Mouse (Mus musculus): ENCODE measurements around the gene Ppp3ca. TPM values are rescaled to one million over a fixed set of nuclear protein-coding genes. Genes with fewer than 3 reads are reported as not detected.

The Ppp3ca gene
- polyA plus RNA-seq, 1 experiment from 2014 or later: 10.7 TPM

GRCm38 (mm10) chr3:136769486-136769882 is 99.6 kb downstream of the Ppp3ca start:
- Histone ChIP-seq H3K4me2 (no peak overlapping the region), H3K9me3 (replicated peaks) (no peaks in the 10 kb centered on the region), H3K4me1 (replicated peaks) (peaks cover 9% of the 10 kb centered on the region), H3K9ac (no peak overlapping the region), H3K4me3 (replicated peaks) (no peak overlapping the region), H3K36me3 (replicated peaks) (no peaks in the 10 kb centered on the region), H3K27ac (replicated peaks) (no peak overlapping the region), H3K27me3 (no peaks in the 10 kb centered on the region)
- no peak for ATAC-seq (ENCODE audit: insufficient read depth)
- WGBS (ENCODE audit: insufficient replicate concordance): 29% methylated on average over 1 of the region's 1 CpGs

GRCm38 (mm10) chr3:136771700-136772099 is 101.8 kb downstream of the Ppp3ca start:
- peaks cover 9% of the 10 kb centered on the region for H3K4me1 ChIP-seq (replicated peaks)
- no peaks in the 10 kb centered on the region for H3K36me3 ChIP-seq (replicated peaks)
- ATAC-seq (ENCODE audit: insufficient read depth): no peak
- no peaks in the 10 kb centered on the region for H3K9me3 ChIP-seq (replicated peaks)
- H3K27me3 ChIP-seq: no peaks in the 10 kb centered on the region
- H3K4me2 ChIP-seq: no peak overlapping the region
- no peak overlapping the region for H3K4me3 ChIP-seq (replicated peaks)
- H3K27ac ChIP-seq (replicated peaks): no peak overlapping the region
- 62% methylated on average over 5 of the region's 5 CpGs for WGBS (ENCODE audit: insufficient replicate concordance)
- no peak overlapping the region for H3K9ac ChIP-seq

- peaks cover 9% of the 10 kb centered on the region for H3K4me1 ChIP-seq (replicated peaks)
- no peak for ATAC-seq (ENCODE audit: insufficient read depth)
- 42% methylated on average over 4 of the region's 4 CpGs for WGBS (ENCODE audit: insufficient replicate concordance)
- no peak overlapping the region for H3K4me3 ChIP-seq (replicated peaks)
- H3K27me3 ChIP-seq: no peaks in the 10 kb centered on the region
- no peaks in the 10 kb centered on the region for H3K36me3 ChIP-seq (replicated peaks)
- no peak overlapping the region for H3K4me2 ChIP-seq
- H3K27ac ChIP-seq (replicated peaks): no peak overlapping the region
- no peaks in the 10 kb centered on the region for H3K9me3 ChIP-seq (replicated peaks)
- H3K9ac ChIP-seq: no peak overlapping the region
Measured at GRCm38 (mm10) chr3:136773217-136773616, 103.3 kb downstream of the Ppp3ca start.

GRCm38 (mm10) chr3:136774196-136774595 is 104.3 kb downstream of the Ppp3ca start:
- peaks cover 3% of the 10 kb centered on the region for H3K4me1 ChIP-seq (replicated peaks)
- no peaks in the 10 kb centered on the region for H3K9me3 ChIP-seq (replicated peaks)
- H3K4me2 ChIP-seq: no peak overlapping the region
- H3K36me3 ChIP-seq (replicated peaks): no peaks in the 10 kb centered on the region
- H3K27me3 ChIP-seq: no peaks in the 10 kb centered on the region
- ATAC-seq (ENCODE audit: insufficient read depth): no peak
- no peak overlapping the region for H3K27ac ChIP-seq (replicated peaks)
- H3K4me3 ChIP-seq (replicated peaks): no peak overlapping the region
- no peak overlapping the region for H3K9ac ChIP-seq
- WGBS (ENCODE audit: insufficient replicate concordance): 74% methylated on average over 6 of the region's 6 CpGs

- H3K9me3 ChIP-seq (replicated peaks): no peaks in the 10 kb centered on the region
- 0 out of 2 replicates have a peak, but pooled peaks cover 2% of the 10 kb centered on the region for H3K4me1 ChIP-seq (replicated peaks)
- no peak for ATAC-seq (ENCODE audit: insufficient read depth)
- no peak overlapping the region for H3K4me3 ChIP-seq (replicated peaks)
- H3K27me3 ChIP-seq: no peaks in the 10 kb centered on the region
- no peak overlapping the region for H3K27ac ChIP-seq (replicated peaks)
- no peak overlapping the region for H3K9ac ChIP-seq
- WGBS (ENCODE audit: insufficient replicate concordance): 77% methylated on average over 4 of the region's 4 CpGs
- no peaks in the 10 kb centered on the region for H3K36me3 ChIP-seq (replicated peaks)
- no peak overlapping the region for H3K4me2 ChIP-seq
Measured at GRCm38 (mm10) chr3:136776525-136776924, 106.6 kb downstream of the Ppp3ca start.

GRCm38 (mm10) chr3:136777380-136777779 is 107.5 kb downstream of the Ppp3ca start:
- Histone ChIP-seq H3K4me1 (replicated peaks) (0 out of 2 replicates have a peak, but pooled peaks cover 2% of the 10 kb centered on the region), H3K27ac (replicated peaks) (no peak overlapping the region), H3K36me3 (replicated peaks) (no peaks in the 10 kb centered on the region), H3K9ac (no peak overlapping the region), H3K27me3 (no peaks in the 10 kb centered on the region), H3K4me2 (no peak overlapping the region), H3K4me3 (replicated peaks) (no peak overlapping the region), H3K9me3 (replicated peaks) (no peaks in the 10 kb centered on the region)
- ATAC-seq (ENCODE audit: insufficient read depth): no peak
- 69% methylated on average over 7 of the region's 7 CpGs for WGBS (ENCODE audit: insufficient replicate concordance)

- Histone ChIP-seq H3K36me3 (replicated peaks) (no peaks in the 10 kb centered on the region), H3K9ac (no peak overlapping the region), H3K27me3 (no peaks in the 10 kb centered on the region), H3K4me3 (replicated peaks) (no peak overlapping the region), H3K9me3 (replicated peaks) (no peaks in the 10 kb centered on the region), H3K4me1 (replicated peaks) (0 out of 2 replicates have a peak, but pooled peaks cover 2% of the 10 kb centered on the region), H3K4me2 (no peak overlapping the region), H3K27ac (replicated peaks) (no peak overlapping the region)
- no peak for ATAC-seq (ENCODE audit: insufficient read depth)
- 62% methylated on average over 9 of the region's 9 CpGs for WGBS (ENCODE audit: insufficient replicate concordance)
Measured at GRCm38 (mm10) chr3:136777787-136778216, 107.9 kb downstream of the Ppp3ca start.

- Histone ChIP-seq H3K9me3 (replicated peaks) (no peaks in the 10 kb centered on the region), H3K36me3 (replicated peaks) (no peaks in the 10 kb centered on the region), H3K4me3 (replicated peaks) (no peak overlapping the region), H3K27ac (replicated peaks) (no peak overlapping the region), H3K9ac (no peak overlapping the region), H3K4me2 (no peak overlapping the region), H3K27me3 (no peaks in the 10 kb centered on the region), H3K4me1 (replicated peaks) (no peaks in the 10 kb centered on the region)
- ATAC-seq (ENCODE audit: insufficient read depth): no peak
- 65% methylated on average over 3 of the region's 3 CpGs for WGBS (ENCODE audit: insufficient replicate concordance)
Measured at GRCm38 (mm10) chr3:136780321-136780720, 110.4 kb downstream of the Ppp3ca start.

- H3K4me3 ChIP-seq (replicated peaks): no peak overlapping the region
- no peak for ATAC-seq (ENCODE audit: insufficient read depth)
- no peaks in the 10 kb centered on the region for H3K36me3 ChIP-seq (replicated peaks)
- no peak overlapping the region for H3K4me2 ChIP-seq
- no peak overlapping the region for H3K9ac ChIP-seq
- H3K27me3 ChIP-seq: no peaks in the 10 kb centered on the region
- H3K4me1 ChIP-seq (replicated peaks): no peaks in the 10 kb centered on the region
- H3K27ac ChIP-seq (replicated peaks): no peak overlapping the region
- H3K9me3 ChIP-seq (replicated peaks): no peaks in the 10 kb centered on the region
Measured at GRCm38 (mm10) chr3:136782058-136782457, 112.1 kb downstream of the Ppp3ca start.

- no peak overlapping the region for H3K4me2 ChIP-seq
- H3K9me3 ChIP-seq (replicated peaks): no peaks in the 10 kb centered on the region
- H3K27me3 ChIP-seq: no peaks in the 10 kb centered on the region
- no peak overlapping the region for H3K27ac ChIP-seq (replicated peaks)
- peaks cover 8% of the 10 kb centered on the region for H3K4me1 ChIP-seq (replicated peaks)
- WGBS (ENCODE audit: insufficient replicate concordance): 75% methylated on average over 6 of the region's 6 CpGs
- no peak for ATAC-seq (ENCODE audit: insufficient read depth)
- no peaks in the 10 kb centered on the region for H3K36me3 ChIP-seq (replicated peaks)
- no peak overlapping the region for H3K4me3 ChIP-seq (replicated peaks)
- no peak overlapping the region for H3K9ac ChIP-seq
Measured at GRCm38 (mm10) chr3:136785686-136786085, 115.8 kb downstream of the Ppp3ca start.

- Histone ChIP-seq H3K4me2 (no peak overlapping the region), H3K9ac (no peak overlapping the region), H3K4me3 (replicated peaks) (no peak overlapping the region), H3K27ac (replicated peaks) (0 out of 2 replicates have a peak overlapping the region, but pooled peaks have one; percentile 2), H3K9me3 (replicated peaks) (no peaks in the 10 kb centered on the region), H3K27me3 (no peaks in the 10 kb centered on the region), H3K4me1 (replicated peaks) (peaks cover 31% of the 10 kb centered on the region), H3K36me3 (replicated peaks) (no peaks in the 10 kb centered on the region)
- WGBS (ENCODE audit: insufficient replicate concordance): 16% methylated on average over 4 of the region's 4 CpGs
- peak; percentile 21; the same call in 1 of the 2 replicates for ATAC-seq (ENCODE audit: insufficient read depth)
Measured at GRCm38 (mm10) chr3:136790261-136790871, 120.4 kb downstream of the Ppp3ca start.

- 23% methylated on average over 5 of the region's 5 CpGs for WGBS (ENCODE audit: insufficient replicate concordance)
- Histone ChIP-seq H3K27me3 (no peaks in the 10 kb centered on the region), H3K36me3 (replicated peaks) (no peaks in the 10 kb centered on the region), H3K4me1 (replicated peaks) (peaks cover 31% of the 10 kb centered on the region), H3K9me3 (replicated peaks) (no peaks in the 10 kb centered on the region), H3K4me3 (replicated peaks) (no peak overlapping the region), H3K4me2 (no peak overlapping the region; the same call in 1 of the 2 replicates), H3K27ac (replicated peaks) (no peak overlapping the region), H3K9ac (no peak overlapping the region)
- ATAC-seq (ENCODE audit: insufficient read depth): peak; percentile 74
Measured at GRCm38 (mm10) chr3:136791404-136791803, 121.5 kb downstream of the Ppp3ca start.
